Mouse (Mus musculus): ENCODE measurements at regions not wholly inside any gene's neighbourhood (a gene's known extent, or its start where the extent isn't known, plus 50 kb on each side); places are given as distances from the start of the nearest gene placed in this dataset.
"Not testable (repeated sequence)": the region's sequence is repeated elsewhere in the genome, so short reads cannot be mapped to it uniquely, and the experiment has no call there.

GRCm38 (mm10) chr10:117564118-117565040 is 64.9 kb upstream of the Cpm start:
- peaks cover 8% of the 10 kb centered on the region for H3K27me3 ChIP-seq (ENCODE audit: poor library complexity, severe bottlenecking)
- H3K9me3 ChIP-seq: peaks cover 8% of the 10 kb centered on the region; the same call in 1 of the 2 replicates
- peaks cover 13% of the 10 kb centered on the region for H3K4me1 ChIP-seq
- no peak overlapping the region for H3K27ac ChIP-seq
- H3K4me3 ChIP-seq: no peak overlapping the region
- WGBS: 45% methylated on average over 12 of the region's 12 CpGs
- H3K36me3 ChIP-seq (replicated peaks): no peaks in the 10 kb centered on the region
- DNase-seq (ENCODE audit: extremely low spot score, low spot score): no peak

GRCm38 (mm10) chr10:117563429-117564117 is 65.7 kb upstream of the Cpm start:
- WGBS: 83% methylated on average over 8 of the region's 8 CpGs
- H3K4me3 ChIP-seq: no peak overlapping the region
- DNase-seq (ENCODE audit: extremely low spot score, low spot score): no peak
- H3K4me1 ChIP-seq: peaks cover 13% of the 10 kb centered on the region
- H3K9me3 ChIP-seq: peaks cover 8% of the 10 kb centered on the region; the same call in 1 of the 2 replicates
- no peak overlapping the region for H3K27ac ChIP-seq
- 0 out of 2 replicates have a peak, but pooled peaks cover under 1% of the 10 kb centered on the region for H3K27me3 ChIP-seq (ENCODE audit: poor library complexity, severe bottlenecking)
- H3K36me3 ChIP-seq (replicated peaks): no peaks in the 10 kb centered on the region

- H3K27me3 ChIP-seq (ENCODE audit: poor library complexity, severe bottlenecking); H3K4me3 ChIP-seq; DNase-seq (ENCODE audit: extremely low spot score, low spot score); H3K36me3 ChIP-seq (replicated peaks); H3K27ac ChIP-seq; H3K9me3 ChIP-seq: not testable (repeated sequence)
- H3K4me1 ChIP-seq: peaks cover 13% of the 10 kb centered on the region
- whole genome bisulfite sequencing: 88% methylated on average over 3 of the region's 3 CpGs
Observed at GRCm38 (mm10) chr10:117562850-117563248, 66.5 kb upstream of the Cpm start.

- Histone ChIP-seq H3K9me3 (peaks cover 7% of the 10 kb centered on the region; the same call in 1 of the 2 replicates), H3K27me3 (ENCODE audit: poor library complexity, severe bottlenecking) (no peaks in the 10 kb centered on the region), H3K27ac (no peak overlapping the region), H3K36me3 (replicated peaks) (no peaks in the 10 kb centered on the region), H3K4me1 (peaks cover 13% of the 10 kb centered on the region), H3K4me3 (no peak overlapping the region)
- WGBS: 90% methylated on average over 13 of the region's 13 CpGs
- no peak for DNase-seq (ENCODE audit: extremely low spot score, low spot score)
Observed at GRCm38 (mm10) chr10:117561909-117562849, 67.1 kb upstream of the Cpm start.

- no peaks in the 10 kb centered on the region for H3K27me3 ChIP-seq (ENCODE audit: poor library complexity, severe bottlenecking)
- no peak overlapping the region for H3K4me3 ChIP-seq
- peaks cover 16% of the 10 kb centered on the region for H3K4me1 ChIP-seq
- 0 out of 2 replicates have a peak, but pooled peaks cover 2% of the 10 kb centered on the region for H3K9me3 ChIP-seq
- no peaks in the 10 kb centered on the region for H3K36me3 ChIP-seq (replicated peaks)
- no peak for DNase-seq (ENCODE audit: extremely low spot score, low spot score)
- 85% methylated on average over 5 of the region's 5 CpGs for WGBS
- no peak overlapping the region for H3K27ac ChIP-seq
Observed at GRCm38 (mm10) chr10:117561279-117561820, 68.0 kb upstream of the Cpm start.

- no peak overlapping the region for H3K27ac ChIP-seq
- WGBS: 90% methylated on average over 9 of the region's 9 CpGs
- peaks cover 21% of the 10 kb centered on the region for H3K4me1 ChIP-seq
- no peak overlapping the region for H3K4me3 ChIP-seq
- DNase-seq (ENCODE audit: extremely low spot score, low spot score): no peak
- no peaks in the 10 kb centered on the region for H3K27me3 ChIP-seq (ENCODE audit: poor library complexity, severe bottlenecking)
- H3K9me3 ChIP-seq: no peaks in the 10 kb centered on the region
- no peaks in the 10 kb centered on the region for H3K36me3 ChIP-seq (replicated peaks)
Observed at GRCm38 (mm10) chr10:117560396-117561278, 68.7 kb upstream of the Cpm start.

- WGBS: 76% methylated on average over 17 of the region's 17 CpGs
- Histone ChIP-seq H3K4me1 (peaks cover 21% of the 10 kb centered on the region), H3K4me3 (no peak overlapping the region), H3K9me3 (no peaks in the 10 kb centered on the region), H3K27me3 (ENCODE audit: poor library complexity, severe bottlenecking) (no peaks in the 10 kb centered on the region), H3K36me3 (replicated peaks) (no peaks in the 10 kb centered on the region), H3K27ac (no peak overlapping the region)
- no peak for DNase-seq (ENCODE audit: extremely low spot score, low spot score)
Observed at GRCm38 (mm10) chr10:117559615-117560395, 69.5 kb upstream of the Cpm start.

- H3K27me3 ChIP-seq (ENCODE audit: poor library complexity, severe bottlenecking): no peaks in the 10 kb centered on the region
- no peak overlapping the region for H3K4me3 ChIP-seq
- no peaks in the 10 kb centered on the region for H3K9me3 ChIP-seq
- WGBS: 90% methylated on average over 24 of the region's 24 CpGs
- no peaks in the 10 kb centered on the region for H3K36me3 ChIP-seq (replicated peaks)
- DNase-seq (ENCODE audit: extremely low spot score, low spot score): no peak
- peaks cover 20% of the 10 kb centered on the region for H3K4me1 ChIP-seq
- no peak overlapping the region for H3K27ac ChIP-seq
Observed at GRCm38 (mm10) chr10:117558891-117559614, 70.2 kb upstream of the Cpm start.

GRCm38 (mm10) chr10:117558292-117558800 is 71.0 kb upstream of the Cpm start:
- H3K27ac ChIP-seq: no peak overlapping the region
- H3K4me1 ChIP-seq: peaks cover 15% of the 10 kb centered on the region
- 79% methylated on average over 5 of the region's 5 CpGs for WGBS
- H3K4me3 ChIP-seq: no peak overlapping the region
- H3K27me3 ChIP-seq (ENCODE audit: poor library complexity, severe bottlenecking): no peaks in the 10 kb centered on the region
- DNase-seq (ENCODE audit: extremely low spot score, low spot score): no peak
- H3K36me3 ChIP-seq (replicated peaks): no peaks in the 10 kb centered on the region
- H3K9me3 ChIP-seq: no peaks in the 10 kb centered on the region

- Histone ChIP-seq H3K27me3 (ENCODE audit: poor library complexity, severe bottlenecking) (no peaks in the 10 kb centered on the region), H3K4me1 (peaks cover 15% of the 10 kb centered on the region), H3K36me3 (replicated peaks) (no peaks in the 10 kb centered on the region), H3K9me3 (no peaks in the 10 kb centered on the region), H3K4me3 (no peak overlapping the region), H3K27ac (no peak overlapping the region)
- 90% methylated on average over 1 of the region's 1 CpGs for WGBS
- no peak for DNase-seq (ENCODE audit: extremely low spot score, low spot score)
Observed at GRCm38 (mm10) chr10:117557666-117558065, 71.6 kb upstream of the Cpm start.
